Mouse (Mus musculus): ENCODE data around the gene Rab1b.

Rab1b gene

DNA sequence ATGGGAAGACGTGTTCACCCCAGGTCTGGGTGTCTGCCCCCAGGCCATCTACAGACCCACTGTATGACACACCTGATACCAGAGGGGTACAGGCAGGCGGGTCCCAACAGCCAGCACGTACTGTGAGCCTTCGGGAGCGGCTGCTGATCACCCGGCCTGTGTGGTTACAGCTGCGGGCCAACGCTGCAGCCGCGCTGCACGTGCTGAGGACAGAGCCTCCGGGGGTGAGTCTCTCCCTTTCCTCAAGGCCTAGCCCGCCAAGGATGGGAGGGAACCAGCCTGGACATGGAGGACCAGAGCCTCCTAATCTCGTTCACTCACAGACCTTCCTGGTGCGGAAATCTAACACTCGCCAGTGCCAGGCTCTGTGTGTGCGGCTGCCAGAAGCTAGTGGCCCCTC lies 55.8 kb downstream of the Rab1b start:
- no peak for DNase-seq (ENCODE audit: low read depth, low spot score)

DNA sequence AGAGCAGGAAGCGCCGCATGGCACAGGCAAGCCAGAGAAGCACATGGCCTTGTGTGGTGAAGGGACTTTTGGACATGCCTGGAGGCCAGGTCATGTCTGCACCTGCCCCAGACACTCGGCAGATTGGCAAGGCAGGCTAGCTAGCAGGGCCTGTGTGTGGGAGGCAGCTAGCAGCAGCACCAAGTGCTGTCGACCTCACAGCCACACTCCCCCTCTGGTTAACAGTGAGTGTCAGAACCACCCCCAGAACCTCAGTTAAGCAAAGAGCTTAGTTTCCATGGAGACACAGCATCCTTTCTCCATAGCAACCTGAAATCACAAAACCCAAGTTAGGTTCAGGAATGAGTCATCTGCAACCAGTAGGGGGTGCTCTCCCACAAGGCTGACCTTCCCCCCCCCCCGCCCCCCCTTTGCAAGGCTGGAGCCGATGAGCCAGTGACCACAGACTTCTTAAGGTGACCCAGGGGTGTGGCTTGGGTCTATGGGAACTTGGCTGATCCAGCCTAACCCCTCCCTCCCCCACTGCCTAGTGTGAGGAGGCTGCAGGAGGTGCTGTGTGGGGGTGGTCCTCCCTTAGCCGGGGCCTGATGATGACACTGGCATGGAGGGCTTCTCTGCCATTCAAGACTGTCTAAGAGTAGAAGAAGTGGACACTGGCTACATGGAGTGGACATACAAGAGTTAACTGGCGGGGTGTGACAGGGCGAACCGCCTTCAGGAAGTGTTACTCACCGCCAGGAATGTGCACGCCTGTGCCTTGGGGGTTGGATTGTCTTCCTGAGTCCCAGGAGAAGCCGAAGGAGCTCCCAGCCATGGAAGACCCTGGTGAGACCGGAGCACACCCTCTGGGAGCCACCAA lies 56.6 kb downstream of the Rab1b start, which contains the start of gene Rin1:
TSS of gene Rin1 (plus strand) at position 435 of the 859 bp plus-strand sequence.
- DNase-seq (ENCODE audit: low read depth, low spot score): peak; percentile 23

DNA sequence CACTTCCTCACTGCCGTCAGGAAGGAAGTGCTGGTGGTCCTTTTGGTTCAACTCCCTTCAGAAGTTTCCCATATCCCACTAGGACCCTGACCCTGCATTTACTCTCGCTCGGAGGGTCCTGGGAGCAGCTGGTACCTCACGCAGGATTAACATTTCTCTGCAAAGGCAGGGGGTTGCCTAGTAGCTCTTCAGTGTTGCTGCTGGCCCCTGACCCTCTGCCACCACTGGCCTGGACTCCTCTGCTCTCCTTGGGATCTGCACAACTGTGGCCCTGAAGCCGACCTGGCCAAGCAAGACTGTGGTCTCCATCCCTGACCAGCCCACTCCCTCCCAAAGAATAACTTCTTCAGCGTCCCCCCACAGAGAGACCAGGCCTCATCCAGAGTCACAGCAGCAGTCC lies 57.5 kb downstream of the Rab1b start:
- no peak for DNase-seq (ENCODE audit: low read depth, low spot score)
